Mouse (Mus musculus): ENCODE data around the gene Gfod1.

Gene Gfod1

DNA sequence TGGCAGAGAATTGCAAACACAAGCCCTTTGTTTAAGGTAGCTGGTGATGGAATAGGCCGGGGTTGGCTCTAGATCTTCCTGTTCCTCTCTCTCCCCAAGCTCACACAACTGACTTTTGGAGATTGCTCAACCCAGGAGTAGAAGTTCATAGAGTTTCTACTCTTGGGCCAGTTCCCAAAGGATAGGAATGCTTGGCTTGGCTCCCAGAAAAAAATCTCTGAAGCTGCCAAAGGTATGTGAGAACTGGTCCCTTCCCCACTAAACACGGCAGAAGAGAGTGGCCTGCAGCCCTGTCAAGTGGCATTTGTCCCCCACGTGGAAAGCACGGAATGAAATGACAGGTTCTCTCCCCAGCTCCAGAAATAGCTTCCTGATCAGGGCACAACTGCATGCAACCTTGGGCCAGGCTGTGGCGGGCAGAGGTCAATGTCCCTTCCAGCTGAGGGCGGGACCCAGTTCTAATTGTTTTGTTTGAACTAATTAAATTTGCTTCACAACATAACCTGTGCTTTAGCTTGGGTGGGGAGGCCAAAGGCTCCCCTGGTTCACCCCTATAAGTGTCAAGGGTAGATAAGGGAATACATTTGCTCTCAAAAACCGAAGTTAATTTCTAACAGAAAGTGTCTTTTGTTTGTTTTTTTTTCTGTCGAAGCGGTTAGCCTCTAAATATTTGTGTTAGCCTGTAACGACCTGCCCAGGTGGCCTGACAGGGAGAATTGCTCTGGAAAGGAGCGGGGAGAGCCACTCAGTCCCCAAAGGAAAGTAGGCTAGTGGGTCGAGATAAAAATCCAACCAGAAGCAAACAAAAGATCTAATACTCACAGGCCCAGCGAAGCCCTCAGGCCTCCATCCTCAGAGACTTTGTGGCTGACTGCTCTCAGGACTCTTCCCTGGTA lies 71.8 kb downstream of the Gfod1 start:
- no peak for DNase-seq (ENCODE audit: low spot score in 2 of 2)

DNA sequence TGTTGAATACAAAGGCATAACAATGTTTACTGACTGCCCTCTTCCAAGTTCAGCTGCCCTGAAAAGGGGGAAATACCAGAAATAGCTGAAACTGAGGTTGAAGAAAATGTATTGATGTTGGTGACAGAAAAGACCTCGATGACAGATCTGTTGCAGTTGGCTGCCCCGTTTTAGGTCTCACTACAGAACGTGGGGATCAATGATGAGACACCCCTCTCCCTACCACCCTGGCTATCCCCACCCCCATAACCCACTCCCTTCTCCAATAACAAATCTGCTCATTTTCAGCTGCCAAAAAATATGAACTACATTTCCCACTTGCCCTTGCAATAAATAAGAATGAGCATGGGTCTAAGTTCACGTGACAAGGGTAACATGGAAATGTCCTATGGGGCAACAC lies 73.1 kb downstream of the Gfod1 start:
- no peak for DNase-seq (ENCODE audit: low spot score in 2 of 2)

DNA sequence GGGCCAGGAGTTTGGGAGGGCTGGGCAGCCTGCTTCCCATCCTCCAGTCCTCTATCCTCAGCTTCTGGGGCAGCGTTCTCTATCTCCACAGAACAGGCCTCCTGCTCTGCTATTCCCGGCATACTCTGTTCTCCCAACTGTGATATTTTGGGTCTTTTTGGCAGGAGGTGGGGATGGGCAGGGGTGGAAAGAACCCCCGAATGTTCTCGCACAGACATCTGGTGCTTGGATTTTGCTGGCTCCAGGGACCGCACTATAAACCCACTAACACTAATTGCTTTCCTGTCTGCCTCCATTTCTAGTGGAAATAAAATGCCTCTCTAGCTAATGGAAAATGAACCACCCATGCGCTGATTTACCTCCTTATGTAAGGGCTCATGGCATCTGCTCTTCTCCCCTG lies 73.7 kb downstream of the Gfod1 start:
- no peak for DNase-seq (ENCODE audit: low spot score in 2 of 2)

DNA sequence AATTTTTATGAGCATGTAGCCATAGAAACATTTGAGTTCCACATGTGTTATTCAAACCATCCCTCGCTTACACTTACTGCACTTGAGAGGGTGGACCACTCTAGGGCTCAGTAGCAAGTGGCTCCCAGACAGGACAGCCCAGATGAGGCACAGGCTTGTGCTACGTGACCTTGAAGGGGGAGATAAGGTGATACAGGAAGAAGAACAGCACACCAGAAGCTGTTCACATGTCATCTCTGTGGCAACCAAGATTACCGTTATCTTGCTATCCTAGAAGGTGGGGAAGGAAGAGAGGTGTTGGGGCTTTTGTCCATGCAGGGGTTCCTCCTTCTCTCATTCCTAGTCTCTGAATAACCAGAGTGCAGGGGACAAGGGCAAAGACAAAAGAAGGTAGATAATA lies 74.2 kb downstream of the Gfod1 start:
- no peak for DNase-seq (ENCODE audit: low spot score in 2 of 2)

DNA sequence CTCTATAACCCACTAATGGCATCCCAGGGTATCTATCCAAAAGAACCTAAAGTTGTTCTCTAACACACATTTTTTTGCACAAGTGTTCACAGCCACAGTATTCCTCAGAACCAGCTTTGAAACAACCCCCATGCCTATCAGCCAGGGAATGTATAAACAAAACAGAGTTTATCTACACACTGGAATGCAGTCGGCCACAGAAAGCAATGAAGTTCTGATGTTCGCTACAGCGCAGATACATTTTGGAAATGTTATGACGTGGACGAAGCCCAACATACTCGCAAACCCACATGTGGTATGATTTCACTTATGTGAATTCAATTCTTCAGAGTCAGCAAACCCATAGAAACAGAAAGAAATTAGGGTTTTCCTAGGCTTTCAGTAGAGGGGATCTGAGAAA lies 75.8 kb downstream of the Gfod1 start:
- no peak for DNase-seq (ENCODE audit: low spot score in 2 of 2)

DNA sequence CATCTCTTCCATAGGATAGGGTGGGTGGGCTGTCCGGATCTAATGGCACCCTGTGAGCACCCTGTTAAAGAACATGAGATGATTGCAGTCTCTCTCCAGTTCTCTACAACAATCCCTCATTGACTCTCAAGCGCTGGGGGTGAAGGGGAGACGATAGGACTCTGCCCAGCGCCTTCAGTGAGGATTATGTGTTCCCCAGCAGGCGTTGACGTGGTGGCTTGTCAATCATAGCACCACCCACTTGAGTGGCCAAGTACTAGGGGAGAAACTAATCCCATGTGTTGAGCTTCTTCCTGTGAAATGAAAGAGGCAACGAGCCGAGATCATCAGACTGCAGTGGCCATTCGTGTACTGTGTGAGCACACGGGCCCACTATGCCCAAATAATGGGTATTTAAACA lies 77.9 kb downstream of the Gfod1 start:
- no peak for DNase-seq (ENCODE audit: low spot score in 2 of 2)

DNA sequence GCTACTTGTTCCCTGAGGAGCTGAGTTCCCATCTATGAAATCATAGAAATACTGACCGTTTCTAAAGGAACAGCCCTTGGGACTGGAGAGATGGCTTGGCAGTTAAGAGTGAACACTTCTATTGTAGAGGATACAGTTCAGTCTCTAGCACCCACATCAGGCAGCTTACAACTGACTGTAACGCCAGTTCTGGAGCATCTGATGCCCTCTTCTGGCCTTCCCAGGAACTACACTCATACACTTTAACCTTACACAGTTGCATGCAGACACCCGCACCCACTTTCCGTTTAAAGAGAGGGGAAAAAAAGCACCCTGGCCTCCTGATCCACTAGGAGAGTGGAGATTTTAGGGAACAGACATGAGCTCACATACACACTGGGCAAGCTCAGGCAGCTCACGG lies 78.8 kb downstream of the Gfod1 start:
- DNase-seq (ENCODE audit: low spot score in 2 of 2) = no peak

DNA sequence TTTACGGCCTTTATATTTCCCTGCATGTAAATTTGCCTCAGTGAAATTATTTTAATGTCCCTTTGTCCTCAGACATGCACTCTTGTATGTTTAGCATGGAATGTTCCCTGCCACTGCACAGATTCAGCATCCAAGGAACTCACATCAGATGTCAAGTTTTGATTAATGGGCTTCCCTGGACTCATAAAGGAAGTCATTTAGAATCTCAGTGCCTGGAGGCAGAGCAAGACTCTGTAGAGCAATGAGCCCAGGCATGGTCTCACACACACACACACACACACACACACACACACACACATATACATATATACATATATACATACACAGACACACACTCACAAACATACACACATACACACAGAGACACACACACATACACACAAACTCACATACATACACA lies 81.9 kb downstream of the Gfod1 start:
- DNase-seq (ENCODE audit: low spot score in 2 of 2) = no peak

DNA sequence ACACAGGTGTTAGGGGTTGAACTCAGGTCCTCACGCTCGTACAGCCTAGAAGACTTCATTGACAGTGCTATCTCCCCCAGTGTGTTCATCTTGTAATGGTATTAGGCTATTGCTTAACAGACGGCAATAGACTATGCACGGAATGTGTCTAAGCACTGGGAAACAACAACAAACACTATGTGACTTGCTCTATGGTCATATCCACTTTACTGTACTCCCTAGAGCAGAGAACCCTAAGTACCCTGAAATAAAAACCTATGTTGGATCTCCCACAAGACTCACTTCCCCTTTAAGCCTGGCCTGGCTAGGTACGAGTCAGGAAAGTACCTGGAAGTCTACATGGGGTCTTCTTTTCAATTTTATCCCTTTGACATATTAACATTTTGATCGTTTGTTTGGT lies 82.7 kb downstream of the Gfod1 start:
- no peak for DNase-seq (ENCODE audit: low spot score in 2 of 2)

DNA sequence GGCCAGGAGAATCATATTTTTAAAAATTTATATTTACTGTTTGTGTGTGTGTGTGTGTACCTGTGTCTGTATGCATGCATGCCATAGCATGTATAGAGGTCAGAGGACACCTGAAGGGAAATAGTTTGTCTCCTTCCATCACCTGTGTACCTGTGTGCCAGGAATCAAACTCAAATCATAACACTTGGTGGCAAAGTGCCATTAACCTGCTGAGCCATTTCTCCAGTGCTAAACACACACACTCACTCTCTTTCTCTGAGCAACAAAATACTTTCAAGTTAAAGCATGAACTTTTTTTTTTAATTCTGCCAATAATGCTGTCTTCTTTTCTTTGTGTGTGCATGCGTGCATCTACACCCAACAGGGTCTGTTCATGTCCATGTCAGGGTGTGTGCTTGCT lies 83.3 kb downstream of the Gfod1 start:
- DNase-seq (ENCODE audit: low spot score in 2 of 2) = no peak

DNA sequence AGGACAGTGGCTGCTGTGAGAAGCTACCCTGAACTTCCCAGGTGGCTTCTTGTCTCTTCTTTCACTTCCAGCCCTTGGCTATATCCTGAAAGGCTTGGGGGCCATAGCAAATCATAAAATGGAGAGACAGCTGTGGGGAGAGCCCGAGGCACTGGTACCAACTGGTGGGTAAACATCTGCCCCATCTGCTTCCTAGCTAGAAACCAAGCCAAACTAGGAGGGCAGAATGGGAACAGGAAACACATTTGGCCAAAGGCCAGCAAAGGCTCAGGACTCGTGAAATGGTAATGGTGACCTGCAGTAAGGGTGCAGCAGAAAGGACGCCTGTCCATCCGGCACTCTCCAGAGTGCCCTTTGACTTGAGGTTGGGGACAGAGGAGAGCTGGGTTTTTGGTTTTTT lies 85.2 kb downstream of the Gfod1 start:
- DNase-seq (ENCODE audit: low spot score in 2 of 2) = no peak

DNA sequence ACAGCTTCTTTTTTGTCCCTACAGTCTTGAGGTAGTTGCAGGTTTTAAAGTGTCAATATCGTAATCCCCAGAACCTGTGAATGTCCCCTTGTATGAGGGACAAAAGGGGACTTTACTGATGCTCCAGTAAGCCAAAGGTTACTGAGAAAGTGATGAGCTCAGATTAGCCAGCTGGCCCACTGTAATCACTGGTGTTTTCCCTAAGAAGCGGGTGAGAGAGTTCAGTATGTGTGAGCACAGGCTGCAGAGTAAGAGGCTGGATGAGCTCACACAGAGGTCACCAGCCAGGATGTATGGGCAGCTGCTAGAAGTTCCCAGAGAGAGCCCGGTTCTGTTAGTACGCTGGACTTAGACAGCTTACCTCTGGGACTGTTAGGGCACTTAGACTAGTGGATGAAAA lies 85.7 kb downstream of the Gfod1 start:
- no peak for DNase-seq (ENCODE audit: low spot score in 2 of 2)

DNA sequence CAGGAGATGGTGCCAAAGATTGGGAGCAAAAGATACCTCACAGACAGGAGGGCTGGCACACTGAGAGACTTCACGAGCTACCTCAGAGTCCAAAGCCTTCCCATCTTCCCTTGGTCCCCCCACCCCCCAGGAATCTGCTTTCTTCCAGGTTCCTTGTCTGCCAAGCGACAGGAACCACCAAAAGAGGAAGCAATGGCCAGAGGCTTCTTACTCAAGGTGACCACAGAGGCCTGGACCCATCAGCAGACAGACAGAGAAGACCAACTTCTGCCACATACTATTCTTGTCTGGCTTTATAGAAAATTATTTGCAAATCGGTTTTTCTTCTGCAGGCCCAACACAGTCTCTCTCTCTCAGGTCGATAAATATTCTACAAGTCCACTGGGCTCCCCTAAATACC lies 86.3 kb downstream of the Gfod1 start:
- no peak for DNase-seq (ENCODE audit: low spot score in 2 of 2)

DNA sequence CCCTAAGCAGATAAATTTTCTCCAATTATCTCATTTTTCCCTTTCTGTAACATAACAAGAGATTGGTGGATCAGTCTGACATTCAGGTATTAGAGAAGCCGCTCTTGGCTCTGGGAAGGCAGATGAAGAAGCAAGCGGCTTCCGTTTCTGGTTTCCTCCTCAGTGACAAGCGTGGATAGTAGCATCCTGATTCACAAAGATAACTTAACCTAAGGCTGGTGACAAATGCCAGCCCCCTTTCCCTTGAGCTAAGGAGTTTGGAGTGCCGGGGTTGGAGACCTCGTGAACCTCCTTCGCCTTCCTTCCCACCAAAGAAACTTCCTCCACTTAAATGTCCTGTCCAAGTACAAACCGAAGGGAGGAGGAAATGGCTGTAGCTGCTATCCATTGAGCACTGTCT lies 86.9 kb downstream of the Gfod1 start:
- DNase-seq (ENCODE audit: low spot score in 2 of 2) = no peak

DNA sequence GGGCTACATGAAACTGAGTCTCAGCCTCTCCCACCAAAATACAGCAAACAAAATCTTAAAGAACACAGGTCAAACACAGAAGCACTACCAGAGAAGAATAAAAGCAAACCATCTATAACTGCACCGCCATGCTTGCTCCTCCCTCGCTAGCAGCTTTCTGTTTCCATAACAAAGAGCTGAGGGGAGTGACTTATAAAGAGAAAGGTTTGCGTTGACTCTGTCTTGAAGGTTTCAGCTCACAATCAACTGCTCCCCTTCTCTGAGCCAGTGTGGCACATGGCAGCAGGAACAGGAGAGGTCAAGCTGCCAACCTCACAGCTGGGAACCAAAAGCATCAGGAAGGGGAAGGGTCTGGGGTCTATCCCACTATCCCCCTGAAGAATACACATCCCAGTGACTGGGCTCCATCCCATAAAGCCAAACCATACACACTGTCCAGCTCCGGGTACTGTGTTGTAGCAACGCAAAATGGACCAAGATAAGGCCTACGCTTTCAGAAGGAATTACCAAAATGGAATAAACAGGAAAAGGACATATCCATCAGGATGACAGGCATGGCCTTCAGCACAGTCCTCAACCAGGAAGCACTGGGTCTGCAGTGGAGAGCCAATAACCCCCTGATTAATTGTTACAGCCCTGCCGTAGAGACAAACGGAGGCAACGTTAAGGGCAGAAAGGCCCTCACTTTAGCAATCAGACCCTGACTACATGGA lies 87.8 kb downstream of the Gfod1 start:
- DNase-seq (ENCODE audit: low spot score in 2 of 2) = no peak

DNA sequence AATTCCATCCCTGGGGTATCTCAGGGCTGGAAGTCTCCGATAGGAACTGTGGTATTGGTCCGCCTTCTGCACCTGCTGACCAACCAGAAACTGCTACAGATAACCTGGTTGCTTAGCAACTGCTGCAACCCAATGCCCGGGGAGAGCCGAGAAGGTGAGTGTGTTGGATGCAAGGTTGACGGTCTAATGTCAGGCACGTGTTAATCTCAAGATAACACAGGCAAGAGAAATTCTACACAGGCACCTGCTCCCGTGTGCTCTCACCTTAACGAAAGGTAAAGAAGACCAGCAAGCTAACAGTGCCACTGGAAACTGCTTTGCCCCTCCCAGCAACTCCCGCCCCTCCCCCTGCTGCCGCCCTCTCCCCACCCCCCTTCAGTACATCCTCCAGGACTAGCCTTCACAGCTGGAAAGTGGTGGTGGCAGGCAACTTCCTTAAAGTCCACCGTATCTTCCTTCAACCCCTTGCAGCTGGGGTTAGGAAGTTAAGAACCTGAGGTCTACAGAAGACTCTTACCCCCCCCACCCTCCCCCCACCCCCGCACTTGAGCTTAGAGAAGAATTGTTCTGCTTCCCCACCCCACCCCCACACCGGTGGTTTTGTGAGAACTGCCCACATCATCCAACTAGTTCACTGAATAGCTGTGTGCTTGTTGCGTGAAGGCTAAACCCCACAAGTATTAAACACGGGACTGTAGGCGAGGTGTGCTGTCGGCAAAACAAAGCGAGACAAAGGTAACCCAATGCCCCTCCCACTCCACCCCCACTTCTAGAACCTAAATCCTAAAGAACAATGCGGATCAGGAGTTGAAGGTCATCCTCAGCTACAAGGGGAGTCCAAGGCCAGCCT lies 88.6 kb downstream of the Gfod1 start:
- DNase-seq (ENCODE audit: low spot score in 2 of 2) = peak; percentile 64 to 75

DNA sequence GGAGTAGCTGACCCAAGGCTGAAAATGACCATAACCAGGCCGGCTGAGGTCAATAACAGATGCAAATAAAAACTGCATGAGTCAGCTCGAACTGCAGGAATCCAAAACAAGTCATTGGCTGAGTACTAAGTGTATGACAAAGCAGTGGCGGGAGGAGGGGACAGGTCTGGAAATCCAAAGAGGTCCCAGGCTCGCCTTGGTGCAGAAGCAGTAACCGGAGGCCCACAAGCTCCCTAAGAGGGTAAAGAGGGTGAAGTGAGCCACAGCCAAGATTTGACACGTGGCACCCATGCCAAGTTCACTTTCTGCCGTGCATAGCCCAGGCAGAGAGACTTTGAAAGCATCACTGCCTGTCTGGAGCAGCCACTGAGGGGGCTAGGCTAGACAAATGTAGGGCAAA lies 91.6 kb downstream of the Gfod1 start:
- no peak for DNase-seq (ENCODE audit: low spot score in 2 of 2)

DNA sequence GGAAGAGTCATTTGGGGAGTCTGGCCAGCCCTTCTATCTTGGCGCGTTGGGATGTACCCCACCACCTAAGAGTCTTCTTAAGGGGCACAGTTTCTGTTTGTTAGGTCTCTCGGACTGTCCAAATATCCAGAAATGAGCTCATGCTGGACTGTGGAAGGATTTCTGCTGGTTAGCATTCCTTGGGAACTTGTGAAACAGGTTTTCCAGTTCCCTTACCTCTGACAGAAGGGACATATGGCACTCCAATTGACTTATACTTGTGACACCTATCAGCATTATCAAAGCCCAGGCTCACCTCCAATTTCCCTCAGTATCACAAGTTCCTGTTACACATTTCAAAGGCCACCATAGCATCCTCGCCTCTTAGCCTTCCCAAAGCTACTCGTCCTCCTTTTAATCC lies 93.0 kb downstream of the Gfod1 start:
- DNase-seq (ENCODE audit: low spot score in 2 of 2) = no peak

DNA sequence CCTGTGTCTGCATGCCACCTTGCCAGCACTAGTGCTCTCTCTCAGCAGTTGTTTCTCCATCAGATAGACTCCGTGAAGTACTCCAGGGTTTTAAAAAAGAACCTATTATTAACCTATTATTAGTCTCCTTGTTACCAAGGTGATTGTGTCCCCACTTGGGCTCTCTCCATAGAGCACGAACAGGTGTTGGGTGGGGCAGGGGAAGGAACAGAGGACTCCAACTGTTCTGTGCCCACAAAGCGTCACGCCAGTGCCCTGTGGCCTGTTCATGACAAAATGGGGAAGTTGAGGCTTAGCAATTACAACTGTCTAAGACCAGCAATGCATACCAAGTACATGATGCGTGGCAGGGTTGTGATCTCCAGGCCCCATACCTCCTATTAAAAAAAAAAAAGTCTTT lies 94.4 kb downstream of the Gfod1 start:
- DNase-seq (ENCODE audit: low spot score in 2 of 2) = peak; percentile 82 to 85

DNA sequence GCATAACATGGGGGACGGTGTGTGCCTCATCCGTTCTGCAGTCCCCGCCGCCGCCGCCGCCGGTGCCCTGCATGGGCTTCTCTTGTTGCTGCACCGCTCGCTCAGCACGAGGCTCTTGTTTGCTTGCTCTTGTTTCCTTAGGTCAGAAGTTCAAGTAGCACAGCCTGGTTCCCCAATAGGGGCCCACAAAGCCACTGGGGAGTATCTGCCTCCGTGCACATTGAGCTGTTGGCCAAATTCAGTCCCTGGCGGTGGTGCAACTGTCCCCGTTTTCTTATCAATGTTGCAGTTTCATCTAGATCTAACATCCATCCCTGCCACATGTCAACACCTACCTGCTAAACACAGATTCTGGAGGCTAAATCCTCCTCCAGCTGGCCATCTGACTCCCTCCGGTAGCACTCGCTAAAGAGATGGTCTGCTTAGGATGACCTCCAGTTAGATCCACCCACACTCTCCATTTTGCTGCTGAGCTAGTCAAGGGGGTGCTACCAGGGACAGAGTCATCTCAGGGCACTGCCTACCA lies 95.0 kb downstream of the Gfod1 start:
- peak; percentile 67 for DNase-seq (ENCODE audit: low spot score in 2 of 2)

DNA sequence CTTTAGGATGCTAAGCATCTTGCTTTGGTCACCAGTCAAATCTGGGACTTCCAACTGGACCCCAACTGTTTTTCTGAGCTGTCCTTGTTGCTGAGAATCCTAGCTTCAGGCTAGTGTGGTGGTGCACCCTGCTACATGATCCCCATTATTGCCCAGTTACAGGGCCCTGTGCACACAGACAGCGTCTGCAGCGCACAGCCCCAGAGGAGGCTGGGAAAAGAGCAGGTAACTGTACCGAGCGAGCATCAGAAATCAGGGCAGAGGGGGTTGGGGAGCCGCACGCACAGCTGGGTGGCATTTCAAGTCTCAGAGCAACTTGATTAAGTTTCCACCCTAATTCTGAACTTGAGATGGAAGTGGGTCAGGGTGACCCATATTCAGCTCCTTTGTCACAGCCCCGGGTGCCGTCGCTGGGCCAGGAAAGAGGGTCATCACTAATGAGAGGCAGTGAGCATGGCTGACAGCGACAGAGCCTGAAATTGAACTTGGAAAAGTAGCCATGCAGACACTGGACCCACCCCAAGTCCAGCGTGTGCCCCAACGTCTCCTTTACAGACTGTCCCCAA lies 97.8 kb downstream of the Gfod1 start:
- DNase-seq (ENCODE audit: low spot score in 2 of 2) = no peak

DNA sequence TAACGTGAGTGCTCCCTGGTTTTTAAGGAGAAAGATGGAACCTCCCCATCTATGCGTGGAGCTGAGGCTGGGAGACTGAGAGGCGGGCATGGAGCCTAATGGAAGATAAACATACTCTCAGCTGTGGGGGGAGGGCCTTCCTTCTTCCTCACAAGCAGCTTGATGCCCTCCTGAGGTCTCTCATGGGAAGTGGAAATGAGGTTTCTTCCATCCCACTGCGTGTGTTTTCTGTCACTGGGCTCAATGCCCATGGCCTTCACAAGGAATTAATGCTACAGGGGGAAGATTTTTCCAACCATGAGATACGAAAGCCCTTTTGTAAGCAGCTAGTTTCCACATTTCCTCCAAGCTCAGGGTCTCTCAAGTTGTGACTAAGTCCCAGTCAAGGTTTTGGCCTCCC lies 100.3 kb downstream of the Gfod1 start:
- no peak for DNase-seq (ENCODE audit: low spot score in 2 of 2)

All from spleen, postnatal 36 days (tissue).